Mouse (Mus musculus) left cerebral cortex, adult 2 months (tissue): Measurements from ENCODE around the gene Hoxa7. TPM values are rescaled to one million over a fixed set of nuclear protein-coding genes. Genes with fewer than 3 reads are reported as not detected.

ENCODE experiments used
- DNase-seq, 2 experiments: peaks; one replicate each; pipeline ENCODE4 v3.0.0; 2021 to 2022; ENCODE audit warnings: low spot score in 2 of 2, mixed read lengths in 1 of 2; ENCODE audit errors: extremely low spot score in 1 of 2
- H3K27ac ChIP-seq: fragments of 200-600 bp; 2 replicates; pipeline ENCODE4 v1.8.1; 2022
- H3K4me3 ChIP-seq: fragments of 200-600 bp; 2 replicates; pipeline ENCODE4 v1.8.1; 2022
- CTCF ChIP-seq: fragments of 200-600 bp; IDR thresholded peaks from 2 replicates; pipeline ENCODE4 v1.8.1; 2022; ENCODE audit warnings: antibody characterized with exemption, mild to moderate bottlenecking, moderate library complexity
- intact Hi-C: fragments of 180-260 bp; cut with DNase I; formaldehyde crosslinking; loops from one replicate; pipeline ENCODE4 v1.15.1; 2025
- total RNA-seq, 2 experiments: library from RNA; stranded (reverse); gene quantifications; 2 replicates each; pipeline ENCODE4 v1.2.3; 2021

Hoxa7 gene
- total RNA-seq, 2 experiments from 2014 or later, result not detected

DNA sequence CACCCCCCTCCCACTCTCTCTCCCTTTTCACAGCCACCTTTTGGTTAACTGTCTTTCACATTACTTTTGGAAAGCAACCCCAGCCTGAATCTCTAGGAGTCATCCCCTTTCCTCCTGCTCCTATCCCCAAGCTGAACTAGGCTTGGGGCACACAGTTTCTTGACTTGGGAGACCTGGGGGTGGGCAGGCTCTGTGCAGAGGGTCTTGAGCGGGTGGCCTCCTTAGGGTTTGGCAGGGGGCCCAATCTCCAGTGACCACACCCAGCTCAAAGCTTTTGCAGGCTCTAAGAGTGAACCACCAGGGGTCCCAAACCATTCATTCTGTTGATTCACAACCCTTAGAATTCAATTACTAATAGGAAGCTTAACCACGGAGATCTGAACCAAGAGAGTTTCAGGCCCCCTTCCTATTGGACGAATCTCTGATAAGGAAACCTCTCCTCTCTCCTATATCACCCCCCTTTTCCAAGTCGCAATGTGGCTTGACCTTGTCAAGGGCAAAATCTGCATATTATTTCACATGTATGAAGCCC is 21.2 kb upstream of the Hoxa7 start:
- TF ChIP-seq CTCF, result no peak
- intact Hi-C loops, result no loop called here

DNA sequence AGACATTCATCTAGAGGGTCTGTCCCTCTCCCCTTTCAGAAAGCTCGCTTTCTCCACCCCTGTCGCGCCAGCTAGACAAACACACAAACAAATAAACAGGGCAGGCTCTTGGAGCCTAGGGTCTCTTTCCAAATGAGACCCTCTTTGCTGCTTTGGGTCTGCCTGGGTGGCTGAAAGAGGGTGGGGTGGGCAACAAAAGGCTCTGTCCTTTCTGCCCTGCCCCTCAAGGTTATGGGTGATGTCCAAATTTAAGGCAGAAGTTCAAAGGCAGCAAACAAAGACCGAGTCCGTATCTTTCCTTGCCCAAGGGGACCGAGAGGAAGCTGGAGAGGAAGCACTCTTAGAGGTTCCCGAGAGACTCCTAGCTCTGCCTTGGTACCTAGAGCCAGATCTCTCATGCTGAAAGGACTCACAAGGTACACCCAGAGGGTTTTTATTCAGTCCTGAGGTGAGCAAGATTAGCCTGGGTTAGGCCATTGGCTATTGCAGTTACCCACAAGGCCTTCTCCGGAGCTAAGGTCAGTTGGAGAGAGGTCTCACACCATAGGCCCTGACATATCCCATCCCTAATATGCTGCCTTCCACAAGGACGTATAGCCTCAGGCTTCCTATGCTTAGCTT is 19.5 kb upstream of the Hoxa7 start:
- H3K4me3 ChIP-seq, result no peak overlapping the region
- TF ChIP-seq CTCF, result no peak
- H3K27ac ChIP-seq, result no peak overlapping the region
- no peak for DNase-seq
- intact Hi-C loops, result no loop called here

More for the DNA sequence above, 21.2 kb upstream of the Hoxa7 start:
- no peak for DNase-seq
- no peak overlapping the region for H3K27ac ChIP-seq
- H3K4me3 ChIP-seq, result no peak overlapping the region

DNA sequence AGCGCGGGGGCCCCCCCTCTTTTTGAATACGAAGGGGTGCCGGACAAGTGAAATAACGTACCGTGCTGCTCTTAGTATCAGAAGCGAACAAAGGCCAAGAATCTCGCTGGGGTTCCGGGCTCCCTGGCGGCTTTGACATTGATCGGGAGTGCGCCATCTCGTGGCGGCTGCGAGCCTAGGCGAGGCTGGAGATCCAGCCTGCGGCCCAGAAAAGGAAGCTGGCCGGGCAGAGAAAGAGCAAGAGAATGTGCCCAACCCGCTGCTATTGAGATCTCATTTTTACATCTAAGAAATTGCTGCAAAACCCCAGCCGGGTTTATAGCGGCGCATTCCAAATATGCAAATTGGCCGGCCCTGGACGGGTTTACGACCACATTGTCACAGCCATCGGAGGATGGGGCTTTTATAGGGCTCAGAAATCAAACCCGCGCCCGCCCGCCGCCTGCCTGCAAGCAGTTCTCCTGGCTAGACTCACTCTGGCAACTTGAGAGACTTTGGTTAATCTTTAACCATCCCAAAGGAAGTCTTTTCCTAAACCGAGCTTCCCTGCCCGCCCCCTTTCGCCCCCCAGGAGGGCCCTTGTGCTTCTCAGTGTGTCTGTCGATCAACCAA is 18.8 kb upstream of the Hoxa7 start, which contains the start of gene Hoxa10:
TSS of gene Hoxa10 (minus strand) at position 466 of the 612 bp plus-strand sequence.
- intact Hi-C loops, result no loop called here
- peak; percentile 59 for TF ChIP-seq CTCF
- Histone ChIP-seq H3K27ac (no peak within 1 kb of the TSS), H3K4me3 (no peak within 1 kb of the TSS)
- DNase-seq, result no peak

DNA sequence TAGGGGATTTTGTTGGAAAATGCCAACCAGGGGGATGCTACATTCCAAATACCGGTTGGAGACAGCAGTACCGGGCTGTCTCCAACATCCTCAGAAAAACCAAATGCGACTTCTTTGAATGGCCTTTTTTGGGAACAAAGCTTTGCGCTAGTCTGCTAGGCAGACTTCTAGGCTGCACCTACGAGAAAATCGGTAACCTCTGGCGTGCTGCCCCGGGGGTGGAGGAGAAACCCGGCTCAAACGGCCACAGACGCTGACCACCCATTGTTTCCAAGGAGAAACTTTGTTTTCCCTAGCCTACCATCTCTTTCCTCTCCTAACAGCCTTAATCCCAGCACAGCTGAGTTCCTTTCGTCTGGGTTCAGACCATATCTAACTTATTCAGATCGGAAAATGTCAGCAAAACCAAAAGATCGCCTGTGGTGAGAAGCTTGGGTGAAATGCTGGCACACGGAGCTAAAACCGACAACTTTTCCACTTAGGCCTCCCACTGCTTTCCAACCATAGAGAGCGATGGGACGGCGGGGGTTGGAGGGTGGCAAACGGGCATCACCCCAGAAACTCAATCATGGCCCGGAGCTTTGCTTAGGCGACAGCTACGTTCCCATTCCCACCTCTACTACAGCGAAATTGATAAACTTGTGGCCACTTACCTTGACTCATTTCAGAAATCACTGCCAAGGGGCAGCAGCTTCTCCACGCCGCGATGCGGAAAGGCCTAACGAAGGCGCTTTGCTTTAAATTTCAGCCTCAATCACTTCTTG is 18.2 kb upstream of the Hoxa7 start:
- intact Hi-C loops, result no loop called here
- TF ChIP-seq CTCF, result no peak
- no peak overlapping the region for H3K27ac ChIP-seq
- no peak overlapping the region for H3K4me3 ChIP-seq
- no peak for DNase-seq

DNA sequence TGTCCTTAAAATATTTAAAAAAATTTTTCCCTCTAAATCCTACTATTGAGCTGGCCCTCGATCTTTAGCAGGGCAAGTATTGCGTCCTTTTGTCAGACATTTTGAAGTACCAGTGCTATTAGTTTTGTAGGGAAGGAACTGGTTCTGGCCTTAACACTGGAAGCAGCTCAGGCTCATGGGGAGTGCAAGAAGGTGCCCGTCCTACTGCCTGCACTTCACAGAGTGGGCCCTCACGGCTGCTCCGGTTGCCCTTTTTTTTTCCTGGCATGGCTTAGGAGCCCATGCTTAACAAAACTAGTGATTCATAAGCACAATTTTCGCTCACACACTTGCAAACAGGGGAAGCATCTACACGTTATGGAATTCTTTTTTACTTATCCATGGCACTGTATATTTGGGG is 17.3 kb upstream of the Hoxa7 start:
- Histone ChIP-seq H3K27ac (no peak overlapping the region), H3K4me3 (no peak overlapping the region)
- no peak for TF ChIP-seq CTCF
- DNase-seq, result no peak
- intact Hi-C loops, result no loop called here

DNA sequence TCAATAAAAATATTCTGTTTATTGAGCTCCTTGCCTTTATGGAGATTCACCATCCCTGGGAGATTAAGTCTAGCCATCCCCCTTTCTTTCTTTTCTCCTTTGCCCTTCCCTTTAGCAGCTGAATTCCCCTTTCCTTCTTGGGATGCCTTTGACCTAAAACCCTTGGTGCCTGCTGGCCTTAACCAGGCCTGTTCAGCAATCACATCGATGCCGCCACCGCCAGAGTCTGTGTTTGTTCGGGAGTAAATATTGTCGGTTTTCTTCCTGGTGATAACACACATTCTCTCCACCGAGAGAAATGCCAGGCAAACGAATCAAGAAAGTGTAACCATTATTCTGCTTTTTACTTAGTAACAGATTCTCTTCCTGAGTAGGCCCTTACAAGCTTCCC is 16.5 kb upstream of the Hoxa7 start:
- no peak for DNase-seq
- Histone ChIP-seq H3K27ac (no peak overlapping the region), H3K4me3 (no peak overlapping the region)
- intact Hi-C loops, result no loop called here
- no peak for TF ChIP-seq CTCF

DNA sequence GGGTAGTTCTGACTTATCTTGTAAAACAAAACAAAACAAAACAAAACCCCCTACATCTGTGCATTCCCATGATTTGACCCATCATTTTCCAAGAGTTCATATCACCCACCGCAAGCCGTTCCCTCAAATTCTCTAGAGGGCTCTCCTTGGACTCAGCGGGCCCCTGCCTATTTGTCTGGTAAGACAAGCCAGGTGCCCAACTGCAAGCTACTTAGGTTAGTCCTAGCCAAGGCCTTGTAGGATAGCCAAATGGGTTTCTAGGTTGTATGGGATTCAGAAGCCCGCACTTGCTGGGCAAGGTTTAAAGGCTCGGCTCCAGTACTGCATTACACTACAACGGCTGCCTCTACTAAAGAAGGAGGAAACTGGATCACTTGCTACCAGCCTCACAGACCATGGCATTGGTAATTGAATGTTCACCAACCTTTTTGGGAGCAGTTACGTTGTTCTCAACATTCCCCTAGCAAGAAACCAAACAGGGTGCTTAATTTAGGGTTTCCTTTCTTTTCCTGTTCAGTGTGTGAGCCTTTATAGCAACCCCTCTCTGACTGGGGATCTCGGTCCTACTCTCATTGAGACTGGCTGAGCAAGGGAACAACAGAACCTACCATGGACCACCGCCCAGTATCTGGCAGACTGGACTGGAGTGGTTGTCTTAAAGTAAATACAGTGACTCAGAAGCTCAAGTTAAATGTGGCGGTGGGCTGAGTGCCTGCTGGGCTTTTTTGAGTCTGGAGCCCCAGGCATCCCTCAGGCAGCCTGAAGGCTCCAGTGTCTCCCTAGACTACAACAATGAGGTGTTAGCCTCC is 15.9 kb upstream of the Hoxa7 start:
- H3K4me3 ChIP-seq, result no peak overlapping the region
- intact Hi-C loops, result no loop called here
- no peak overlapping the region for H3K27ac ChIP-seq
- DNase-seq, result no peak
- TF ChIP-seq CTCF, result no peak

DNA sequence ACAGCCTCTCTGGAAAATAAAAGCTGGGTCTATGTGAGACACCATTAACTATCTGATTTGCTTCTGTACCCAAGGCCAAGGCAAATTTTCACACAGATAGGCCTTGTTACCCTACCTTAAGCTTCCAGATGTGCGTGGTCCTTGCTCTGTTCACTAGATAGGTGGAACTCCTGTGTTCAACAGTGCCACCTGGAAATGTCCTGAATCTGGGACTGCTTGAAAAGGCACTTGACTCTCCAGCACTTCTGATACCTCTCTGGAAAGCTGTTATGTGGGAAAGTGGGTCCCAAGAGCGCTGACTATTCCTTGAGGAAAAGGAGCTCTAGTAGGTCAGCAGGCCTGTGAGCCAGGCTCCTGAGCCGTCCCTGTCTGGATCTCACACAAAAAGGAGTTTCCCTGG is 15.2 kb upstream of the Hoxa7 start:
- TF ChIP-seq CTCF, result no peak
- intact Hi-C loops, result no loop called here
- Histone ChIP-seq H3K27ac (no peak overlapping the region), H3K4me3 (no peak overlapping the region)
- DNase-seq, result no peak

DNA sequence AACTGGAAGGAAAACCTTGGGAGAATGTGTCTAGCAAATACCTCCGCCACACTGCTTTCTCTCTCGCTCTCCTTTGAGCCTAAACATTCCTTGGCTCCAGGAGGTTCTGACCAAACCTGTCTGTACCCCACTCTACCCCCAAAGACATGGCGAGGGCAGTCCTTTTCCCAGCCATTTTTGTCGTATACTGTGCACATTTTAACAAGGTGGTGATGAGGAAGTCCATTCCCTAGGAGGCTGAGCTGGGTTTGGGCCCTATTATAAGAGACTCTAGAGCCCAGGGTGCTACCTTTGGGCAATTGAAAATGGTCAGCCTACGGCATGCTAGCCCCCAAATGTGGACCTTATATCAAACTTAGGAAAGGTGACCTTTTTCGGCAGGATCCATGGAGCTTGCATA is 14.2 kb upstream of the Hoxa7 start:
- intact Hi-C loops, result no loop called here
- DNase-seq, result no peak
- TF ChIP-seq CTCF, result no peak

DNA sequence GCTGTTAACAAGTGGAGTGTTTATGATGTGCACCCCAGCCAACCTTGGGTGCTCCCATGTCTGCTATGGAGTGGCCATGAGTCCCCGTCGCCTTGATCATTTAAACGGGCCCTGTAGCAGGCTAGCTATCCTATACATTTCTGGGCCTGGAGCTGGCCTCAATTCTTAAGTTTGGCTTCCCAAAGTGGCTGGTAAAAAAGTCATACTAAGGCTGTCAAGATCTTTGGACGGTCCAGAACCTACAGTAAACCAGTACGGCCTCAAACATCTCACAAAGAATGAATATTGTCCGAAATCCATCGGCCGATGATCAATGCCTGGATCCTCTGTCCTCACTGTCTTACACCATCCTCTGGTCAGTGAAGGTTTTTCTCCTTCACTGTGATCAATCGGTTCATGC is 13.6 kb upstream of the Hoxa7 start:
- no peak for TF ChIP-seq CTCF
- DNase-seq, result no peak
- intact Hi-C loops, result no loop called here
- no peak overlapping the region for H3K27ac ChIP-seq
- no peak overlapping the region for H3K4me3 ChIP-seq

More for the DNA sequence above, 14.2 kb upstream of the Hoxa7 start:
- Histone ChIP-seq H3K27ac (no peak overlapping the region), H3K4me3 (no peak overlapping the region)

DNA sequence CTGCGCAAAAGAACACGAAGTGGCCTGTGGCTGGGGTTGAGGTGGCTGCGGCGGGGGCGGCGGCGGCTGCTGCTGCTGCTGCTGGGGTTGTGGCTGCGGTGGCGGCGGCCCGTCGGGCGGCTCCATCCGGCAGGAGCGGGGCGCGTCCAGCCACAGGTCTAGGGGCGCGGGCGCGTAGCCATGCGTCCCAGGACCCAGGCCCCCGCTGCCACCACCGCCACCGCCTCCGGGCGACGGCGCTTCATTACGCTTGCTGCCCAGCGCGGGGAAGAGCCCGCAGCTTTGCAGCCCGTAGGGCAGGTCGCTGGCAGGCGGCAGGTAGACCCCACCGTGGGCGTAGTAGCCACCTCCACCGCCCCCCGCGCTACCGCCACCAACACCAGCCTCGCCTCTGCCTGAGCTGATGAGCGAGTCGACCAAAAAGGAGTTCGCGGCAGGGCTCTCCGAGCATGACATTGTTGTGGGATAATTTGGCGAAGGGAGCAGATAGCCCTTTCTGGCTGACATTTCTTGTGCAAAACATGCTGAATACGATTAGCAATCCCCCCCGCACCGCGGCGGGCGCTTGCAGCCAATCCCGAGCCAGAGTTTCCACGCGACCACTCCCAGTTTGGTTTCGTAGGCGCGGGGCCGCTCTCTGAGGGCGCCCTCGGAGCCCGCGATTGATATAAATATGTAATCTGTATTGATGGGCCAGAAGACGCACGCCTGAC is 12.9 kb upstream of the Hoxa7 start:
- Histone ChIP-seq H3K4me3 (no peak overlapping the region), H3K27ac (no peak overlapping the region)
- DNase-seq, result no peak
- intact Hi-C loops, result no loop called here
- no peak for TF ChIP-seq CTCF
